Mouse (Mus musculus) embryonic stem cell, embryonic (primary cell): ENCODE data around the gene Il1rl2.

Experiments
- CTCF ChIA-PET, 4 experiments: fragments of 300-600 bp in 2 of 4; fragments of 350-600 bp in 2 of 4; sonication (Branson Sonifier 250); formaldehyde crosslinking; loops; one replicate each; lab custom pipeline; 2022; ENCODE audit warnings: inconsistent platforms in 2 of 4; lab: Charles Lee
- POLR2A ChIA-PET, 4 experiments: fragments of 300-600 bp in 2 of 4; fragments of 350-600 bp in 2 of 4; sonication (Branson Sonifier 250); formaldehyde crosslinking; loops; one replicate each; lab custom pipeline; 2022; ENCODE audit warnings: antibody characterized with exemption in 4 of 4, inconsistent platforms in 1 of 4; lab: Charles Lee

The Il1rl2 gene

DNA sequence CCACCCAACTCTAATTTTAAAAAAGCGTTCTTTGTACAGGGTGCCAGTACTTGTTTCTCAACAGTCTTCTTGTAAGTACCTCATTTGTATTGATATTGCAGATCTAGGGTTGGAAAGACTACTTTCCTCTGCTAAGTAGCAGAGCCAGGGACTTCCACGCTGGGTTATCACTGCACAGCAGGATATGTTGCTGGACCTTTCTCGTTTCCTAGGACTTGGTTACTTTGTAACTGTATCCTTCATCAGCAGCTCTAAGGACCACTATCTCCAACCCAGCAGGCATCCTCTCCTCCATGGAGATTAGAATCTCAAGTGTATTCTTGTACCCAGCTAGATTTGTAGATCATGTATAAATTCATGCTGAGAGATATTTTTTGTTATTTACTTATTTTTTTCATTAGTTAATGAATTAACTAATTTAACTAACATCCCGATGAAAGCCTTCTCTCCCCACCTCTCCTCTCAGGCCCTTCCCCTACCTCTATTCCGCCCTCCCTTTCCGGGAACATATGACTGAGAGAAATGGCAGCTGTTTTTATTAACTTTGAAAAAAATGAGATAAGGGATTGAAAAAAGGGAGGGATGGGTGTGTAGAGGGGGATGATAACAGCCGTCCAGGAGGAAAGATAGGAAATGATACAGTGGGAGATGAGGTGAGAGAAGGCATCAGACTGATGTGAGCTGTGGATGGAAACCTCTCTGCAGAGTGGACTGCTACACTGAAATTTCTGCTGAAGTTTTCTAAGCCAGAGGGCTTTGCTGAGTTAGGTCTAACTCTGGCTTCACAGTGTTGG, 90.7 kb downstream of the Il1rl2 start:
- POLR2A ChIA-PET: no interaction called here
- CTCF ChIA-PET: no interaction called here

DNA sequence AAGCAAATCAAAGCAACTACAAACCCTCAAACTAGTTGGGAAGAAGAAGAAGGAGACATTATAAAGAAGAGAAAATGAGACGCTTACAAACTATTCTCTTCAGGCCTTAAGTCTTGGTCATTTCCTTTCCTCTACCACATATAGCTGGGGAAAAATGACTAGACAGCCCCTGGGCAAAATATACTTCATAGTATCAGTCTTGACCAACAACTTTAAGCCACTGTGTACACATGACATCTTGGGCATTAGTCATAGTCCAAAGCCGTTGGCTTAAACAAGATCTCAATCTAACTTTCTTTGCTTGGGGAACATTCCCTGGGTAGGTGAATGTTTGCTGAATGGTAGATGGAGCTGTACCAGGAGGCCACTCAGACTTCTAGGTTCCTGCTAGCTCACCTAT, 92.6 kb downstream of the Il1rl2 start:
- ChIA-PET CTCF (no interaction called here), POLR2A (no interaction called here)
